Mouse (Mus musculus) heart, embryonic 11.5 days (tissue): ENCODE data around the gene 2610318N02Rik. TPM values are rescaled to one million over a fixed set of nuclear protein-coding genes. Genes with fewer than 3 reads are reported as not detected.

Experiments used
- ATAC-seq: fragments of 200-750 bp; cut with Nextera tagmentation; replicated peaks from 2 replicates; pipeline ENCODE4 v1.8.0; 2017; ENCODE audit warnings: moderate library complexity; ENCODE audit not compliant: insufficient number of reproducible peaks, low FRiP score, low TSS enrichment
- H3K27ac ChIP-seq: fragments of 300-500 bp; sonication (generic); 2 replicates; pipeline ENCODE4 v1.5.1; 2014; ENCODE audit warnings: mild to moderate bottlenecking, low read depth, low read length
- H3K27me3 ChIP-seq: fragments of 300-500 bp; sonication (generic); 2 replicates; pipeline ENCODE4 v1.6.1; 2014; ENCODE audit warnings: mild to moderate bottlenecking, low read length, mixed read lengths; ENCODE audit not compliant: control insufficient read depth, insufficient read depth
- H3K36me3 ChIP-seq: fragments of 300-500 bp; sonication (generic); 2 replicates; pipeline ENCODE4 v1.6.1; 2014; ENCODE audit warnings: mild to moderate bottlenecking, low read length, moderate library complexity, mixed read lengths; ENCODE audit not compliant: control insufficient read depth, insufficient read depth
- H3K4me1 ChIP-seq: fragments of 300-500 bp; sonication (generic); 2 replicates; pipeline ENCODE4 v1.6.1; 2014; ENCODE audit warnings: low read length; ENCODE audit not compliant: control insufficient read depth, insufficient read depth
- H3K4me2 ChIP-seq: fragments of 300-500 bp; sonication (generic); 2 replicates; pipeline ENCODE4 v1.6.1; 2014; ENCODE audit warnings: mild to moderate bottlenecking, moderate library complexity
- H3K4me3 ChIP-seq: fragments of 300-500 bp; sonication (generic); 2 replicates; pipeline ENCODE4 v1.5.1; 2014; ENCODE audit warnings: low read depth, low read length
- H3K9ac ChIP-seq: fragments of 300-500 bp; sonication (generic); 2 replicates; pipeline ENCODE4 v1.6.1; 2014; ENCODE audit warnings: mild to moderate bottlenecking, low read depth, low read length, moderate library complexity
- H3K9me3 ChIP-seq: fragments of 300-500 bp; sonication (generic); replicated peaks from 2 replicates; pipeline ENCODE4 v1.6.1; 2016; ENCODE audit warnings: low read length; ENCODE audit not compliant: control insufficient read depth
- WGBS: fragments of 180-500 bp; shearing (Covaris S2); extraction: QIAGEN DNeasy Blood & Tissue Kit; methylation state at CpG from one replicate; pipeline ENCODE4 v1.1.7; 2014; ENCODE audit not compliant: insufficient replicate concordance; 5-methylcytosine and 5-hydroxymethylcytosine counted together
- polyA plus RNA-seq: library from polyadenylated mRNA; unstranded; fragments of >200 nt; fragmentation: Nextera tagmentation; extraction: Ambion mirVana; gene quantifications from 2 replicates; pipeline ENCODE4 v1.2.1, GENCODE M21; 2014

2610318N02Rik gene
- polyA plus RNA-seq, 1 experiment from 2014 or later: 41.5 TPM

DNA sequence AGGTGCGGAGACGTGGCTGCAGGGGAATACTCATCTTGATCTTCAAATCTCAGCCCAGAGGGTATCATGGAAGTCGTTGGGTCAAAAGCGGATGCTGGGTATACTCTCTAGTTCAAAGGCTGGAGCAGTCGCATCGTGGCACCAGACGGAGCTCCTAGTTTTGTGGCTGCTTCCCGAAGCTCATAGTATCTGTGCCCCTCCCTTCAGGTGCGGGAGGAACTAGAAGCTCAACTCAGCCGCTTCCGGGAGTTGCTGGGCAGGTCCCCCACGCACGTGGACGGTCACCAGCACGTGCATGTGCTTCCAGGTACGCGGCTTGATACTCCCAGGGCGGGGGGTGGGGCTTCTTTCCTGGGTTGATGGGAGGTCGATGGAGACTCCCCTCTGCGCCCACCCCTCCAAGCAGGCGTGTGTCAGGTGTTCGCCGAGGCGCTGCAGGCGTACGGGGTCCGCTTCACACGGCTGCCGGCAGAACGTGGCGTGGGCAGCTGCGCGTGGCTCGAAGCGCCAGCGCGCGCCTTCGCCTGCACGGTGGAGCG lies 22.5 kb upstream of the 2610318N02Rik start:
- ATAC-seq: no peak; the same call in 1 of the 2 replicates
- Histone ChIP-seq H3K27ac (no peak overlapping the region), H3K4me1 (peaks cover 11% of the 10 kb centered on the region), H3K36me3 (peaks cover 5% of the 10 kb centered on the region; the same call in 1 of the 2 replicates), H3K4me3 (peak overlapping the region; percentile 61), H3K4me2 (peak overlapping the region; percentile 100), H3K9me3 (no peaks in the 10 kb centered on the region), H3K27me3 (peaks cover 3% of the 10 kb centered on the region; the same call in 1 of the 2 replicates), H3K9ac (peak overlapping the region; percentile 70)
- WGBS: 2% methylated on average over 41 of the region's 41 CpGs

DNA sequence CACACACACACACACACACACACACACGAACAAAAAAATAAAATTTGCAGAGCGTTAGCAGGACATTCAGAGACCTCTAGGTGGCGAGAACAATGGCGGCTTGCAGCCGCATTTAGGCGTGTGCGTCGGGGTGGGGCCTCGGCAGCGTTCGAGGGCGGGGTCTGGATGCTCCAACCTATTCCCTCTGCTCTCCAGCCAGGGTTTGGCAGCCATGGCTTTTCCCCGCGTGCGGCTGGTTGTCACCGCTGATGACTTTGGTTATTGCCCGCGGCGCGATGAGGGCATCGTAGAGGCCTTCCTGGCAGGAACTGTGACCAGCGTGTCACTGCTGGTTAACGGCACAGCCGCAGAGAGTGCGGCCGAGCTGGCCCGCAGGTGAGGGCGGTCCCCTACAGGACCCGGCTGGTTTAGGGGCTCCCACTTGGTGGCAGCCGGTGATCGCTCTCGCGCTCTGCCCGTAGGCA lies 21.8 kb upstream of the 2610318N02Rik start, which contains the start of gene Ccdc116:
TSS of gene Ccdc116 (minus strand) at position 458 of the 464 bp plus-strand sequence.
- Histone ChIP-seq H3K36me3 (no peaks in the 10 kb centered on the region), H3K9me3 (no peaks in the 10 kb centered on the region), H3K4me2 (peak within 1 kb of the TSS; percentile 100), H3K4me3 (peak within 1 kb of the TSS; percentile 61), H3K27ac (no peak within 1 kb of the TSS), H3K9ac (peak within 1 kb of the TSS; percentile 70), H3K27me3 (peaks cover 3% of the 10 kb centered on the region; the same call in 1 of the 2 replicates), H3K4me1 (peaks cover 11% of the 10 kb centered on the region)
- ATAC-seq: peak; percentile 66
- under 1% methylated on average over 34 of the region's 34 CpGs for WGBS

DNA sequence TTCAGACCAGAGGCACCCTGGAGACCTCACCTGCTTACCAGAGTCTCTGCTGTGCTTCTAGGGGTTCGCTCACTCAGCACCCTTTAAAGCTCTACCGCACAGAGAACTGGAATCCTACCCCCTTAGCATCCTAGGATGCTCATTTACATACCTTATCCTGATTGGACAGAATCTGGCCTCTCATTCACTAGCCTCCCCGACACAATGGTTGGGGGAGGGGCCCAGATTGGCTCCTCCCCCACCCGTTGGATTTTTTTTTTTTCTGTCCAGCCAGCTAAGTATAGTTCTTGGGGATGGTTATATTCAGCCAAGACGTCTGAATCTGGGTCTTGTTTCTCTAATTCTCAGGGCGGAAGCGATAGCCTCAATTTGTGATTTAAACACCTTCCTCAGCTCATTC lies 19.4 kb upstream of the 2610318N02Rik start, which contains the start of gene Ydjc:
TSS of gene Ydjc (plus strand) at position 283 of the 400 bp plus-strand sequence.
- ATAC-seq: no peak
- H3K4me1 ChIP-seq: peaks cover 11% of the 10 kb centered on the region
- H3K27me3 ChIP-seq: peaks cover 3% of the 10 kb centered on the region; the same call in 1 of the 2 replicates
- no peaks in the 10 kb centered on the region for H3K36me3 ChIP-seq
- 18% methylated on average over 7 of the region's 7 CpGs for WGBS
- H3K9ac ChIP-seq: no peak within 1 kb of the TSS
- H3K4me3 ChIP-seq: no peak within 1 kb of the TSS
- H3K27ac ChIP-seq: no peak within 1 kb of the TSS
- H3K4me2 ChIP-seq: no peak within 1 kb of the TSS
- no peaks in the 10 kb centered on the region for H3K9me3 ChIP-seq

DNA sequence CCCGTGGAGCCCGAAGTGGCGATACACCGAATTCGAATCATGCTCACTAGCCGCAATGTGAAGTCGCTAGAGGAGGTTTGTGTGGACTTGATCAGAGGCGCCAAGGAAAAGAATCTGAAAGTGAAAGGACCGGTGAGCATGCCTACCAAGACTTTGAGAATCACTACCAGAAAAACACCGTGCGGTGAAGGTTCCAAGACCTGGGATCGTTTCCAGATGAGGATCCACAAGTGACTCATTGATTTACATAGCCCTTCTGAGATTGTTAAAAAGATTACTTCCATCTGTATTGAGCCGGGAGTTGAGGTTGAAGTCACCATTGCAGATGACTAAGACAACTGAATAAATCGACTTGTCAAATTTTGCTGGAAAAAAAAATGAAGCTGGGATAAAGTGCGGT lies 12.4 kb upstream of the 2610318N02Rik start:
- H3K9ac ChIP-seq: no peak overlapping the region
- H3K4me3 ChIP-seq: no peak overlapping the region
- no peaks in the 10 kb centered on the region for H3K9me3 ChIP-seq
- H3K27ac ChIP-seq: no peak overlapping the region
- ATAC-seq: no peak
- H3K4me1 ChIP-seq: peaks cover 5% of the 10 kb centered on the region; the same call in 1 of the 2 replicates
- no peaks in the 10 kb centered on the region for H3K27me3 ChIP-seq
- WGBS: 78% methylated on average over 15 of the region's 15 CpGs
- no peaks in the 10 kb centered on the region for H3K36me3 ChIP-seq
- H3K4me2 ChIP-seq: no peak overlapping the region

DNA sequence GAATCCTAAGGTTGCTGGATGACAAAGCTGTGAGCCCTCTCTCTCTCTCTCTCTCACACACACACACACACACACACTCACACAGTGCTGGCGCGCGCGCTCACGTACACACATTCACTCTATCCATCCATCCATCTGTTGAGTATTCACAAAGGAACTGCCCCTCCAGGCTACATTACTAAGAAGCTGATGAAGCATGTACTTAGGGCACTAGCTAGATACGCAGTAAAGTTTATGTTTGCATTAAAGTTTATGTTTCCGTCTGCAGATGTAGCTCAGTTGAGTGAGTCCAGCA lies 7.9 kb upstream of the 2610318N02Rik start:
- H3K9me3 ChIP-seq: no peaks in the 10 kb centered on the region
- ATAC-seq: no peak
- peak overlapping the region; percentile 65 for H3K9ac ChIP-seq
- H3K4me1 ChIP-seq: peaks cover 16% of the 10 kb centered on the region
- no peaks in the 10 kb centered on the region for H3K36me3 ChIP-seq
- peak overlapping the region; percentile 95 for H3K4me2 ChIP-seq
- peak overlapping the region; percentile 46; the same call in 1 of the 2 replicates for H3K27ac ChIP-seq
- no peaks in the 10 kb centered on the region for H3K27me3 ChIP-seq
- peak overlapping the region; percentile 84 for H3K4me3 ChIP-seq
- WGBS: 50% methylated on average over 7 of the region's 7 CpGs

DNA sequence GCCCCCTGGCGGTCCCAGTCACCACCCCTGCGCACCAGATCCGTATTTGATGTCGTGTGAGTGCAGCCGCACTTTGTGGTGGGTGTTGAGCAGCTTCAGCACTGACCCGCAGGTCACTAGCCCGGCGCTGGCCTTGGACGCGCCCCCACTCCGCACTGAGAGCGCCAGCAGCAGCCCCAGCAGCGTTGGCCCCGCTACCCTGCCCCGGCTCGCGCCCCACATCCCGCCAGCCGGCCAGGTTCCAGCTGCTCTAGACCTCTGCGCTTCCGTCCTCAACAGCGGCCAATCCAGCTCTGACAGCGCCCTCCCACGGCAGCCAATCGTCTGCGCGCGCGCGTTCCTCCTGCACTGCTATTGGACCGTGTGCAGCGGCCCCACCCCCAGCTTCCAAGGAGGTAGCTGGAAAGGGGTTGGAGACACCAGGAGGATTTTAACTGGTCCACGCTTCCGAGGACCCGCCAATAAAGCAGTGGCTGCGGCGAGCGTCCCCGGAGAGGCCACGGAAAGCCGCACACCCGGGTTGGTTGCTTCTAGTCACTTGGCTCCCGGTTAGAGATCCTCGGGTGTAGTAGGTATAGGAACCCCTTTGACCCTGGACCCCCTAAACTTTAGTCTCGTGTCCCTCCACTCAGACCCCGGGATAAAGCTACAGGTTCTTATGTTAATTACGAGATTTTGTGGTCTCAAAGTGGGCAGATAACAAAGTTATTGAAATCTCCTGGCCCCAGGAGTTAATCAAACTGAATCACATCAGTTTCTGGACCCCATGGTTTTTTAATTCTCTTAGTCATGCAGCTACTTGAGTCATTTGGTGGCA lies 7.3 kb upstream of the 2610318N02Rik start, which contains the start of gene Sdf2l1:
TSS of gene Sdf2l1 (minus strand) at position 295 of the 817 bp plus-strand sequence.
- H3K9me3 ChIP-seq: no peaks in the 10 kb centered on the region
- H3K4me2 ChIP-seq: peak within 1 kb of the TSS; percentile 95
- peaks cover 16% of the 10 kb centered on the region for H3K4me1 ChIP-seq
- under 1% methylated on average over 47 of the region's 47 CpGs for WGBS
- peak within 1 kb of the TSS; percentile 82 for H3K9ac ChIP-seq
- H3K36me3 ChIP-seq: no peaks in the 10 kb centered on the region
- peak; percentile 96 for ATAC-seq
- H3K4me3 ChIP-seq: peak within 1 kb of the TSS; percentile 84
- H3K27ac ChIP-seq: peak within 1 kb of the TSS; percentile 50
- no peaks in the 10 kb centered on the region for H3K27me3 ChIP-seq

DNA sequence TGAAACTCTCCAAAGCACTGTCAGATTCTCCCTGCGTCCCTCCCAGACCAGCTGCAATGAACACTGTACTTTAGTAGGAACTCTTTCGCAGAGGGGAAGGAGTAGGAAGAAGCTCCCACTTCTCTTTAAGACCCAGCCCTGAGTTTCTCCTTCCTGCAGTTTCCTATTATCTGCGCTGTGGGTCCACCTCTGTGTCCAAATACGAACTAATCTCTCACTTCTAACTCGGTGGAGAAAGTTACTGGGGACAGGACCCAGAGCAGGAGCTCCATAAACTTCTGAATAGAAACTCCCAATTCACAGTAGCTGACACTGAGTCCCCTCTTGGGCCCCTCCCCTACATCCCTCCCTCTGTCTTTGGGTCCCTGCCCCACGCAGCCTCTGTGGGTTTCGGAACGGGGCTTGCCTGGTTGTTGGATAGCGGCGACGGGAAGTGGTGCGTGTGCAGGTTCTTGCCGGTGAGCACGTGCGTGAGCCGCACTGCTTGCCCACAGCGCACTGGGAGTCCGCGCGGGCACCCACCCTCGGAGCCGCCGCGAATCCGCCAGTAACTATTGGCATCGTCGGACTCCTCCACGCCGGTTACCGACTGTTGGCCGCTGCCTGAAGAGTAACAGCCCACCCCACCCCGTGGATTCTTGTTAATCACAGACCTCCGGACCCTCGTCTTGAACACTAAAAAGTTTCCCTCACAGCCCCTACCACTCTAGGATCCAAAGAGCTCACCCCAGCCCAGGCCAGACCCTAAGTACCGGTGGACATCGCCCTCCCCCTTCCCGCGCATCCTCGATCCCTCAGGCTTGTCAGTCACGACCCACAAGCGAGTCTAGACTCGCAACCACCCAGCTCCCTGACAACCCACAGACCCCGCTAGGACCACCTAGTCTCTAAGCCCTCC lies 6.5 kb upstream of the 2610318N02Rik start:
- ATAC-seq: no peak
- Histone ChIP-seq H3K36me3 (no peaks in the 10 kb centered on the region), H3K27me3 (no peaks in the 10 kb centered on the region), H3K4me1 (peaks cover 16% of the 10 kb centered on the region), H3K9ac (peak overlapping the region; percentile 82), H3K4me2 (peak overlapping the region; percentile 95), H3K9me3 (no peaks in the 10 kb centered on the region), H3K4me3 (peak overlapping the region; percentile 84), H3K27ac (peak overlapping the region; percentile 50; the same call in 1 of the 2 replicates)
- WGBS: 3% methylated on average over 43 of the region's 43 CpGs

DNA sequence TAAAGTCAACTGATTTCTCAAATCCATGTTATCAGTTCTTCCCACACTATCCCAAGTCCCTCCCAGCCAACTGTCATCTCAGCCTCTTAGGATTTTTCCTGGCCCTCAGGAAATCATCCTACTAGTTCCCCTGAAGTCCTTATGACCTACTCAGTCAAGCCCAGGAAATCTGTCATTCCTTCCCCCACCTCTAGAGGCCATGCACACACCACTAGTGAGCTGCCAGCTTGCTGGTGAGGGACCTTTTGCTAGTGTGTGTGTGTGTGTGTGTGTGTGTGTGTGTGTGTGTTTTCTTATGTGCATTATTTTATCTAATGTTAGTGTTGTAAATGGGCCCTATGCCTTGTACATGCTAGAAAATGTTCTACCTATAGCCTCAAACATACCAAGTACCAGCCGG lies 2.3 kb upstream of the 2610318N02Rik start:
- H3K27ac ChIP-seq: no peak overlapping the region
- H3K4me1 ChIP-seq: peaks cover 20% of the 10 kb centered on the region
- no peaks in the 10 kb centered on the region for H3K27me3 ChIP-seq
- no peak overlapping the region for H3K9ac ChIP-seq
- no peak overlapping the region for H3K4me2 ChIP-seq
- ATAC-seq: no peak
- whole genome bisulfite sequencing: 93% methylated on average over 1 of the region's 1 CpGs
- H3K4me3 ChIP-seq: no peak overlapping the region
- peaks cover 3% of the 10 kb centered on the region; the same call in 1 of the 2 replicates for H3K36me3 ChIP-seq
- H3K9me3 ChIP-seq: no peaks in the 10 kb centered on the region
